Mouse (Mus musculus) heart, embryonic 15.5 days (tissue): ENCODE measurements around the gene Meig1. TPM values are rescaled to one million over a fixed set of nuclear protein-coding genes. Genes with fewer than 3 reads are reported as not detected.

ENCODE experiments used
- polyA plus RNA-seq: library from polyadenylated mRNA; unstranded; fragments of >200 nt; fragmentation: Nextera tagmentation; extraction: Ambion mirVana; gene quantifications from 2 replicates; pipeline ENCODE4 v1.2.1, GENCODE M21; 2015

Meig1 gene
- polyA plus RNA-seq, 1 experiment from 2014 or later = 0.47 TPM

Other genes with a start within 250 kb of the Meig1 start
- gene Nmt2, start 138.4 kb downstream of the Meig1 start, polyA plus RNA-seq = 26.4 and 30.6 TPM in 2 replicates
- 10.6 and 11.5 TPM in 2 replicates for gene Rpp38, start 90.0 kb downstream of the Meig1 start, polyA plus RNA-seq
- gene Acbd7, start 86.5 kb downstream of the Meig1 start, polyA plus RNA-seq = 0.34 and 0.38 TPM in 2 replicates
- gene Olah, start 25.4 kb downstream of the Meig1 start, polyA plus RNA-seq = not detected in 2 replicates
- 3.4 and 5.3 TPM in 2 replicates for gene Dclre1c, start 1.5 kb upstream of the Meig1 start, polyA plus RNA-seq
- gene Suv39h2, start 52.4 kb upstream of the Meig1 start, polyA plus RNA-seq = 5.3 and 7.0 TPM in 2 replicates
- gene Gm45902, start 90.1 kb upstream of the Meig1 start, polyA plus RNA-seq = 2.7 and 3.2 TPM in 2 replicates
- 67.9 and 73.6 TPM in 2 replicates for gene Hspa14, start 90.2 kb upstream of the Meig1 start, polyA plus RNA-seq
- gene Cdnf, start 90.4 kb upstream of the Meig1 start, polyA plus RNA-seq = 0.37 and 0.45 TPM in 2 replicates
- gene Fam107b, start 147.8 kb upstream of the Meig1 start, polyA plus RNA-seq = 17.8 and 29.4 TPM in 2 replicates